Mouse (Mus musculus): ENCODE data around the gene Apmap. TPM values are rescaled to one million over a fixed set of nuclear protein-coding genes. Genes with fewer than 3 reads are reported as not detected.

The Apmap gene
- polyA plus RNA-seq, 1 experiment = 83.3 TPM

DNA sequence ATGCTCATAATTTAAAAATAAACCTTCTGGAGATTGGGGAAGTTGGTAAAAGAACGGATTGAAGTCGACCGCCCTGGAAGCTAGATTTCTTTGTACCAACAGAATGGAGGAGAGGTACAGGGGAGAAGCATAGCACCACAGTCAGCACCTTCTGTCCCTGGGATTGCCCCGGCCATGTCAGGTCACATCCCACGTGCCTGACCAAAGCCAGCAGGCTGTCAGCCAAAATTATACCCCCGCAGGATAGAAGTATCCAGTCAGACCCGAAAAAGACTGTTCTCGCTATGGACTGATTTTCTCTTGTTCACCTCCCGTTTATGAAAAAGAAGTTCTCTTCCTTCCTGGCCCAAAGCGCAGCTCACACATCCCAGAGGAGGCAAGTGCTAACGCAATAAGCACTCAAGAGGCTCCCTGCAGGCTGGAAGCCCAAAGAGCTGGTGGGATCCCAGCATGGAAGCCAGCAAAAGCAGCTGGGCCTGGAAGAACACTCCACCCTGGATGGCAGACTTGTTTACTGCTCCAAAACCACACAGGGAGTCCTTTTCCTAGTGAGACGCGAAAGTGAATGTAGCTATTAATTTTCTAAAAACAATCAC lies 40.0 kb upstream of the Apmap start:
- TF ChIP-seq CTCF (IDR thresholded peaks at IDR 0.05; ENCODE audit: borderline replicate concordance, insufficient read depth, low read depth, low read length) (no peak), POLR2A (IDR thresholded peaks at IDR 0.05; ENCODE audit: borderline replicate concordance, insufficient read depth, low read length) (no peak)
- H3K4me3 ChIP-seq (replicated peaks; ENCODE audit: insufficient read depth, low read depth, low read length) = no peak overlapping the region
- WGBS = 19% methylated on average over 13 of the region's 13 CpGs
- DNase-seq = peak in 1 of 2 experiments; percentile 18
- no peaks in the 10 kb centered on the region for H3K27me3 ChIP-seq (ENCODE audit: control insufficient read depth, insufficient read depth, low read length)
- no peak overlapping the region; the same call in 1 of the 2 replicates for H3K27ac ChIP-seq (ENCODE audit: insufficient read depth, low read length)
- no peaks in the 10 kb centered on the region for H3K4me1 ChIP-seq (ENCODE audit: control insufficient read depth, insufficient read depth, low read length)

DNA sequence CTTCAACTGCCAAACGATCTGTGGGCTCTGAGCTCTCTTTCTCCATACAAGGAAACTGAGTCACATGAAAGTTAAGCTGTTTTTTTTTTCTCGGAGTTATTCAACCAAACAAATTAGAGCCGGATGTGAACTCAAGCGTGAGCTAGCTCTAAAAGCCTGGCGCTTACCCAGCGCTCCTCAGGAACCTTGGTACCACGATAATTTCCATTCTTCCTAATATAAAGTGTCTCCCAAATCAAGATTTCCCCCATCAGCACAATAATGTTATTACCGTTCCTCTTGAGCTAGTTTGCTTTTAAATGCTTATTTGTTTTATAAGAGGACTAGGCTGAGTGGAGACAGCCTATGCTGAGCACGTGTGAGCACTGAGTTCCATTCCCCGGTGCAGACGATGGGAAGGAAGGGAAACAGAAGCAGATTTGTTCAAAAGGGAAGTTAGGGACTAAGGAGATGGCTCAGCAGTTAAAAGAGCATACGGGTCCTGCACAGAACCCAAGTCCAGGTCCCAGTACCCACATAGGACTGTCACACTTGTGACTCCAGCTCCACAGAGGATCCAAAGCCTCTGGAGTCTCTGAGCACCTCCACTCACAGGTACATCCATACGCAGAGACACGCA lies 39.4 kb upstream of the Apmap start:
- Histone ChIP-seq H3K4me3 (replicated peaks; ENCODE audit: insufficient read depth, low read depth, low read length) (no peak overlapping the region), H3K27ac (ENCODE audit: insufficient read depth, low read length) (peak overlapping the region; percentile 17; the same call in 1 of the 2 replicates), H3K4me1 (ENCODE audit: control insufficient read depth, insufficient read depth, low read length) (no peaks in the 10 kb centered on the region), H3K27me3 (ENCODE audit: control insufficient read depth, insufficient read depth, low read length) (no peaks in the 10 kb centered on the region)
- WGBS = 23% methylated on average over 14 of the region's 14 CpGs
- TF ChIP-seq POLR2A (IDR thresholded peaks at IDR 0.05; ENCODE audit: borderline replicate concordance, insufficient read depth, low read length) (no peak), CTCF (IDR thresholded peaks at IDR 0.05; ENCODE audit: borderline replicate concordance, insufficient read depth, low read depth, low read length) (no peak)
- no peak for DNase-seq

DNA sequence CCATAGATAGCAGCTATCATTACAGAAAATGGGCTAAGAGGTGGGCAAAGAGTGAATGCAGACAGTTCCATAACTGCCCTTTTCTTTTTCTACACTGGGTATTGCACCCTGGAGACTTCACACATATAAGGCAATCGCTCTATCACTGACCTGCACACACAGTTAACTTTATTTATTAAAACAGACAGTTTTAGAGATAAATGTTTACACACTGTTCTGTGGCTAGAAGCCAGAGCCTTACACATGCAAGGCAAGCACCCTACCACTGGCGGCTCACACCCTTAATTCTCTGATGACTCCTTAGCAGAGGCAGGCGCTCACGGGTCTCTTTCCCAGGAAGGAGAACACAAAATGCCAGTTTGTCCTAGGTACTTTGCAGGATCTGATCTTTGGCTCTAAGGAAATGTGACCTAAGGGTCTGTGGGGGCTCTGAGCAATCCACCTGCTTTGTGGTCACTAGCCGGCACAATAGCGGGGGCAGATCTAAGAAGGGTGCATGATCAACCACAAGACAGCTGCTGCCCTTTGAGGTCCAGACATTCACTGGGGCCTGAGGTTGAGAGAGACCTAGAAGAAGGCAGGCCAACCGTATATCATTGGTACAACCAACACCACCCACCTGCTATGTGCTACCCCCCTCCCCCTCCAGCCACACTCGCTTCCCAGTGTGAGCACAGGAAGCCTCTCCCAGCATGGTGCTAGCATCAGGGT lies 38.2 kb upstream of the Apmap start:
- Histone ChIP-seq H3K27ac (ENCODE audit: insufficient read depth, low read length) (no peak overlapping the region), H3K4me1 (ENCODE audit: control insufficient read depth, insufficient read depth, low read length) (no peaks in the 10 kb centered on the region), H3K27me3 (ENCODE audit: control insufficient read depth, insufficient read depth, low read length) (no peaks in the 10 kb centered on the region), H3K4me3 (replicated peaks; ENCODE audit: insufficient read depth, low read depth, low read length) (no peak overlapping the region)
- no peak for DNase-seq
- WGBS = 89% methylated on average over 8 of the region's 8 CpGs
- no peak for TF ChIP-seq POLR2A (IDR thresholded peaks at IDR 0.05; ENCODE audit: borderline replicate concordance, insufficient read depth, low read length)
- no peak for TF ChIP-seq CTCF (IDR thresholded peaks at IDR 0.05; ENCODE audit: borderline replicate concordance, insufficient read depth, low read depth, low read length)

DNA sequence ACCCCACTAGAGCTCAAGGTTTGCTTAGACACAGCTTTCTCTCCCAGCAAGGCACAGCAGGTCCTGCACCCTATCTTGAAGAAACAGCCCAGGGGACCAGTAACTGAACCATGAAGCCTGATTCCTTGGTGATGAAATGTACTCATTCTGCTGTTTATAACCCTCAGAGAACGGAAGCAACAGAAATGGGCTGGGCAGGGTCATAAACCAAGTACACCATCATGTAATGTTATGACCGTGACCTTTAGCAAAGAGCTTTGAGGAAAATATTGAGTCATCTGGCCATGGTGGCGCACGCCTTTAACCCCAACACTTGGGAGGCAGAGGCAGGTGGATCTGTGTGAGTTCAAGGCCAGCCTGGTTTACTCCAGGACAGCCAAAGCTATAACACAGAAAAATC lies 36.9 kb upstream of the Apmap start:
- H3K27ac ChIP-seq (ENCODE audit: insufficient read depth, low read length) = no peak overlapping the region
- no peaks in the 10 kb centered on the region for H3K27me3 ChIP-seq (ENCODE audit: control insufficient read depth, insufficient read depth, low read length)
- DNase-seq = no peak
- no peak overlapping the region for H3K4me3 ChIP-seq (replicated peaks; ENCODE audit: insufficient read depth, low read depth, low read length)
- no peak for TF ChIP-seq CTCF (IDR thresholded peaks at IDR 0.05; ENCODE audit: borderline replicate concordance, insufficient read depth, low read depth, low read length)
- TF ChIP-seq POLR2A (IDR thresholded peaks at IDR 0.05; ENCODE audit: borderline replicate concordance, insufficient read depth, low read length) = no peak
- no peaks in the 10 kb centered on the region for H3K4me1 ChIP-seq (ENCODE audit: control insufficient read depth, insufficient read depth, low read length)
- WGBS = 95% methylated on average over 4 of the region's 4 CpGs

DNA sequence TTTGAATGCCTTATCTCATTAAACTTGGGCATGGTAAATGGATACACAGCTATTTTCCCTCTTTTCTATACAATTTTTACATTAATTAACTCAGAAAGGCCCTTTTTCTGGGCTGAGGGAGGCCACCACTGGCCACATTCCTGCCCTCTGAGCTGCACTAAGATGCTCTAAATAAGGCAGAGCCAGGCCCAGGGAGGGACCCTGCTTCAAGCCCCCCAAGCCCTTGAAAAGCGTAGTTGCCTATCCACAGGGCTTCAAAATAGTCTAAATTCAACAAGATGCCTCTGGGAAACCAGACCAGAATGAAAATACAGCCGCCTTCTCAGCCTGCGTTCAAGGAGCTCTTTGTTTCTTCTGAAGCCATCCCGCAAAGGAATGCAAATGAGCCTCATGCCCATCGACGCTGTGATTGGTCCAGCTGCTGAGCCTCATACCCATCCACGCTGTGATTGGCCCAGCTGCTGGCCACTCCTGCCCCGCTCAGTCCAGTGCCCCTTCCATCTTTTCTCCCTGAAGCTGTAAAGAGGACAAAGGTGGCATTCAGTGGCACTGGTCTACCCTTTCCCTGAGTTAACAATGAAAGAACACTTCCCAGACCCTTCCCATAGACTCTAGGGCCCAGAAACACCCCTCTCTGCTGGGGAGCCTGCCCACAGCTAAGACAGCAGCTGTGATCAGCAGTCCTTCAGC lies 35.5 kb upstream of the Apmap start:
- no peaks in the 10 kb centered on the region for H3K4me1 ChIP-seq (ENCODE audit: control insufficient read depth, insufficient read depth, low read length)
- H3K4me3 ChIP-seq (replicated peaks; ENCODE audit: insufficient read depth, low read depth, low read length) = no peak overlapping the region
- DNase-seq = peak; percentile 22 to 61
- H3K27ac ChIP-seq (ENCODE audit: insufficient read depth, low read length) = peak overlapping the region; percentile 75; the same call in 1 of the 2 replicates
- 24% methylated on average over 8 of the region's 8 CpGs for WGBS
- no peaks in the 10 kb centered on the region for H3K27me3 ChIP-seq (ENCODE audit: control insufficient read depth, insufficient read depth, low read length)
- TF ChIP-seq CTCF (IDR thresholded peaks at IDR 0.05; ENCODE audit: borderline replicate concordance, insufficient read depth, low read depth, low read length) (no peak), POLR2A (IDR thresholded peaks at IDR 0.05; ENCODE audit: borderline replicate concordance, insufficient read depth, low read length) (no peak)

DNA sequence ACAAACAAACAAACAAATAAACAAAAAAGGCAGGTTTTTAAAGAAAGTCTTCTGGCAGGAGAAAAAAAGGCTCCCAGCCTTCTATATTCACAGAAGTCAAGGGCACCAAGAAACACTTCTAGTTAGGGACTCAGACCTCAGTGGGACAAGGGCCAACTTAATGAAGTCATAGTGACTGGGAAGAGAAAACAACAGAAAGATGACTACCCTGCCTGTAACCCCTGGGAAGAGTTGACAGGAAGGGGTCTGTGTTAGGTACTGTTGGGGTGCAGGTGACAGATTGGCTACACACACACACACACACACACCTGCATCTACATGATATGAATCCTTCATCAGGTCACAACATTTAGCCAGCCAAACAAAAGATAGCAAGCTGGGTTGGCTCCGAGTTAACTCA lies 34.8 kb upstream of the Apmap start:
- 74% methylated on average over 1 of the region's 1 CpGs for WGBS
- Histone ChIP-seq H3K4me3 (replicated peaks; ENCODE audit: insufficient read depth, low read depth, low read length) (no peak overlapping the region), H3K27me3 (ENCODE audit: control insufficient read depth, insufficient read depth, low read length) (no peaks in the 10 kb centered on the region), H3K4me1 (ENCODE audit: control insufficient read depth, insufficient read depth, low read length) (no peaks in the 10 kb centered on the region), H3K27ac (ENCODE audit: insufficient read depth, low read length) (no peak overlapping the region)
- DNase-seq = no peak
- TF ChIP-seq CTCF (IDR thresholded peaks at IDR 0.05; ENCODE audit: borderline replicate concordance, insufficient read depth, low read depth, low read length) = no peak
- TF ChIP-seq POLR2A (IDR thresholded peaks at IDR 0.05; ENCODE audit: borderline replicate concordance, insufficient read depth, low read length) = no peak

DNA sequence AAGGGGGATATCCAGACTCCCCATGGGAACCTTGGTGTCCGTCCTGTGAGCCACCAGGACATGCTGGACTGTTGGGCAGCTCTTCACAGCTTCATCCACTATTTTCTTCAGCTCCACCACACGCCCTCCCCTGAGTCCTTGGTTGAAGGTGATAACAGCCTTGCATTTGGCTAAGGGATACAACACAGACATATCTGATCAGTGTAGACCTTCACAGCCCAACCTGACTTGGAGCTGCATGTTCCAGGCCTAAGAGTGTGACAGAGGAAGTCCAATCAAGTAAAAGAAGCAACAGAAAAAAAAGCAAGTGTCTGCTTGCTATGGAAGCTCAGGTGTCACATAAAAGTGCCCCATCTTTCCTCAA lies 30.0 kb upstream of the Apmap start:
- no peak for DNase-seq
- TF ChIP-seq CTCF (IDR thresholded peaks at IDR 0.05; ENCODE audit: borderline replicate concordance, insufficient read depth, low read depth, low read length) (no peak), POLR2A (IDR thresholded peaks at IDR 0.05; ENCODE audit: borderline replicate concordance, insufficient read depth, low read length) (no peak)
- WGBS = 27% methylated on average over 2 of the region's 2 CpGs
- Histone ChIP-seq H3K4me3 (replicated peaks; ENCODE audit: insufficient read depth, low read depth, low read length) (no peak overlapping the region), H3K4me1 (ENCODE audit: control insufficient read depth, insufficient read depth, low read length) (no peaks in the 10 kb centered on the region), H3K27ac (ENCODE audit: insufficient read depth, low read length) (no peak overlapping the region), H3K27me3 (ENCODE audit: control insufficient read depth, insufficient read depth, low read length) (no peaks in the 10 kb centered on the region)

All from cerebellum, adult 2 months (tissue).